Mouse (Mus musculus): ENCODE data around the gene Frem2.

DNA sequence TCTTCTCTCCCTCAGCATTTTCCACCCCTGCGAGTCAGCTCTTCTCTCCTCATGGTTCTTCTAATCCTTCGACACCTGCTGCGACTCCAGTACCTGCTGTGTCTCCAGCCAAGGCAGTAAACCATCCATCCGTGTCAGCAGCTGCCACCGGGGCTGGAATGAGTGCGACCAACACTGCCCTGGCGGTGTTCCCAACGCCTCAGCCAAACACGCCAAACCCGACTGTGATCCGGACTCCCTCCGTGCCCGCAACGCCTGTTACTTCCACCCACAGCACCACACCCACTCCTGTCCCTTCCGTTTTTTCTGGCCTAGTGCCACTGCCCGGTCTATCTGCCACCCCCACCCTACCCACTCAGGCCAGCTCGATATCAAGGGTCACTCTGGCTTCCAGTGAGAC is 179.7 kb downstream of the Frem2 start:
- TF ChIP-seq GATA1 (IDR thresholded peaks at IDR 0.05; ENCODE audit: low read length) (no peak), TAL1 (IDR thresholded peaks at IDR 0.05; ENCODE audit: low read length) (no peak)

All from erythroblast, embryonic 14.5 days (primary cell).